Mouse (Mus musculus) adrenal gland, postnatal 25 days (tissue): ENCODE measurements around the gene Rnf4. TPM values are rescaled to one million over a fixed set of nuclear protein-coding genes. Genes with fewer than 3 reads are reported as not detected.

Source experiments
- DNase-seq: peaks from one replicate; pipeline ENCODE4 v3.0.0; 2021; ENCODE audit warnings: mixed read lengths
- long read RNA-seq: library from polyadenylated mRNA; stranded (forward); transcript quantifications from one replicate; pipeline ENCODE4 v2.0.0, GENCODE M21; 2021
- total RNA-seq: library from RNA; stranded (reverse); gene quantifications from 2 replicates; pipeline ENCODE4 v1.2.3, GENCODE M21; 2021

The Rnf4 gene
- total RNA-seq: 92.9 and 94.1 TPM in 2 replicates
- long read RNA-seq, full-length matches to known transcripts: 10 of 13 reads
- long read RNA-seq, partial matches to known transcripts: 2 of 13 reads
- long read RNA-seq, other reads (novel, unspliced or antisense): 1 of 13 reads

DNA sequence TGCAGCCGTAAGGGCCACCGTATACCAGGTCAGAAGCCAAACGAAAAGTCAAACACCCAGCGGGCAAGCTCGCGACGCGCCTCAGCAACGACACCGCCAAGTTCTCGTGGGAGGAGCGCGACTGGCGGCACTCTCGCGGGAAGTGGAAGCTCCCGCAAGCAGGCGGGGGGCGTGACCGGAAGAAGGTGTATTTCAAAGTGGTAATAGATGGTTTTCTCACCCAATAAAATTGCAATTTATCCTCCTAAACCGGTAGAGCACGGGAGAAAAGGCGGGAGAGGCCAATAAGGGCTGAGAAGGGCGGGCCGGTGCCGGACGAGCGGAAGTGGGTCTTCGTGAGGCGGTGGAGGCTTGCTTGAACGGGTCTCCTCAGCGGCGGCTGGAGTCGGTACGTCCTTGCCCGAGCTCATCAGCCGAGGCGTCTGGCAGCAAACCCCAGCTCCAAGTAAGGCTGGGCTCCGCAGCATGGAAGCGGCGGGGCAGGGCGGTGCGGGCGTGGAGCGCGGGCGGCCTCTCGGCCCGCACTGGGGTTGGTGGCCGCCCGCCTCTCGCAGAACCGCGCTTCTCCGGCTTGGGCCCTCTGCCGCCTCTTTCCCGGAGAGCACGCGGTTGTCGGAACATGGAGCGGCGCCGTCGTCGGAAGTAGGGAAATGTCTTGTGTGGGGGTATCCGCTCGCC, at the start of gene Rnf4:
Rnf4 (plus strand) TSS at position 193 of the 678 bp plus-strand sequence.
- peak; percentile 97 for DNase-seq

DNA sequence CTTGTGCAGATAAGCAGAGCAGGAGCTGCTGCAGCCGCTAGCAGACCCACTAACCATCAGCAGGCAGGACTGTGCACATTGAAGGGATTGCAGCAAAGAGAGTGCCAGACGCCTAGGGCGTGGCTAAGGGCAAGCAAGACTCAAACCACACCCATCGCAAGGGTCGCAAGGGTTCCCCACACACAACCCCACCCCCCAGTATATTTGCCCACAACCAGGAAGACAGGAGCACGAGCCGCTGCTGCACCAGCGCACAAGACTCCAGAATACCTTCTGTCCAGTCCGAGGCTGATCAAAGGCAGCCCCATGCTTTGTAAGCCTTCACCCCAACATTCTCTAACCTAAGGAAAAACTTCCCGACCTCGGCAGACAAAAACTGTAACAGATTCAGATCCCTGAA, 49.6 kb upstream of the Rnf4 start:
- DNase-seq: no peak

DNA sequence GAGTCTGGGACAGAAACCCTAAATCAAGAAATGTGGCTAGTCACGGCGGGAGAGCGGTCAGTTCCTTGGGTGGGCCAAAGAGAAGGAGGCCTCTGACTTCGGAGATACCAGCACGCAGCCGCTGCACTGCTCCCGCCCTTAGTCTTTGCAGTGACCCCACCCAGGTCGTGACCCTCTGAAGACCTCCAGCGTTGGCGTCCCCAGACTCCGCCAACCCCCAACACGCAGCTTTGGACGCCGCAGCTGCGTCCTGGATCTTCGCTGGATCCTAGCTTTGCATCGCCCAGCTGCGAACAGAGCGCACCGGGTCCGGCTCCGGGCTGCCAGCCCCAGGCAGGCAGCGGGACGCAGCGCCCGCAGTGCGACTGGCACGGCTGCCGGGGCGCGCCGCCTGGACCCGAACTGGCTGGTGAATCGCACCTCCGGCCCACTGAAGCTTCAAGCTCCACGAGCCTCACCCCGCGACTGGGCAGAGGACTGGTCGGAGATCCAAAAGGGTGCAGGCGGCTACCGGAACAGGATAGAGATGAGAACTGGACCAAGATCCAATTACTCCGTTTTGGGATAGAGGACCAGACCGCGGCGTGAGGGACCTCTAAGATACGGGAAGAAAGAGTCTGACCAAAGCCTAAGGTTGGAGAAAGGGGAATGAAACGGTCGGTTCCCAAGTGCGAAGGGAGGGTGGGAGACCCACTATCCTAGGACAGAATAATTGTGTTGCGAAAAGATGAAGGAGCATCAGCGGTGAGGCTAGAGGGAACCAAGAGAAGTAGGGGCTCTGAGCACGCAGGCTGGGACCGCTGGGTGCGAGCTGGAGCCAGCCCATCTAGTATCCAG, 48.9 kb upstream of the Rnf4 start:
- peak; percentile 19 for DNase-seq

DNA sequence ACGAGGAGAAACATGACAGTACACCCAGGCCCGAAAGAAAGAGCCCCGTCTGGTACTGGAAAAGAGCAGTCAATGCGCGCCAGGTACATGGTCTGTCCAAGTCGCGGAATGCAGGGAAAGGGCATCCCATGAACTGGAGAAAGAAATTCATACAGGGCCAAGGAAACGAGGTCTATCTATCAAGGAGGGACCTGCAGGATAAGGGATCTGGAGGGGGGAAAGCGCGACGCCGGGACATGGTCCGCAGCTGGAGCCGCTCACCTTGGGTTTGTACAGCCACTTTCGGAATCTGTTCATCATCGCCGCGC, 48.3 kb upstream of the Rnf4 start:
- DNase-seq: no peak

DNA sequence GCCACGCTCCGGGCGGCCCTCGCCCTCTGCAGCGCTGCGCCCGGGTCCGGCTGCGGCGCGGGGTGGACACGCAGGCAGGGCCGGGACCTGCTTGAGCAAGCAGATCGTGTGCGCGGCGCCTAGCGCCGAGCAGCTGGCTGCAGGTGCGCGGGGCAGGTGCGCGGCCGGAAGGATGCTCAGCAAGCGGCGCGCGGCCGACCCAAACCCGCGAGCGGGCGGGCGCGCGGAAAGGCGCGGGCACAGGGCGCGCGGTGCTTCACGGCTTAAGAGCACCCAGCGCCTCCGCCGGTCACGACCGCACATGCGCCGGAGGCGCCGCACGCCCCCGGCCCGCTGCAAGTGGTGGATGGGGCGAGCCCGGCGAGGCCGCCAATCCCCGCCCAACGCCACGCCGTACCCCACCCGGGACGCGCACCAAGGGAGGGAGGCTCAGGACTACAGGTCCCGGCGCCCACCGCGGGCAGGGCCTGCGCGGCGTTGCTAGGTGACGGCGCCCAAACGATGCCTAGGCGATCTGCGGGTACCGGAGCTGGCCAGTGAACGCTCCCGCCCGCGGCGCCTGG, 47.9 kb upstream of the Rnf4 start, which contains the start of the genes Zfyve28 and Cfap99:
Zfyve28 (minus strand) TSS at position 296 of the 563 bp plus-strand sequence.
Cfap99 (plus strand) TSS at position 447 of the 563 bp plus-strand sequence.
- DNase-seq: peak; percentile 79

DNA sequence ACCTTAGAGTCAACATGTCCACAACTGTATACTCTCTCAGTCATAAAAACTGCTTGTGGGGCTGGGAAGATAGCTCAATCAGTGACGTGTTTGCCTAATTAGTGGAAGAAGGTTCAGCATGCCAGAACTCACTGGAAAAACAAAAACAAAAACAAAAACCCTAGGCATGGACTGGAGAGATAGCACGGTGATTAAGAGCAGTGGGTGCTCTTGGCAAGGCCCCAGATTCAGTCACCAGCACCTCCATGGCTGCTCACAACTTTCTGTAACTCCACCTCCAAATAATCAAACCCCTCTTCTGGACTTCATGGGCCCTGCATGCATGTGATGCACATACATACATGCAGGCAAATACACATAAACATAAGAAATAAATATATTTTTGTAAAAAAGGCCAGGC, 46.8 kb upstream of the Rnf4 start:
- DNase-seq: no peak

DNA sequence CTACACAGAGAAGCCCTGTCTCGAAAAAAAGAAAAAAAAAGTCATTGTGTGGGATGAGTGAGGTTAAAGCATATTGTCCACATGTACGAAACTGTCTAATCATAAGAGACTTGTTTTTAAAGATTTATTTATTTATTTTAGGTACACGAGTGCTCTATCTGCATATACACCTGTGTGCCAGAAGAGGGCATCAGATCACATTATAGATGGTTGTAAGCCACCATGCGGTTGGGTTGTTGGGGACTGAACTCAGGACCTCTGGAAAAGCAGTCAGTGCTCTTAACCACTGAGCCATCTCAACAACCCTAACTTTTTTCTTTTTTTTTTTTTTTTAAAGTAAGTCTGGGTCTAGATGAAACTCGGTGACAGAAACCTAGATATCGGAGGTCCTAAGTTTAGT, 42.7 kb upstream of the Rnf4 start:
- DNase-seq: no peak

DNA sequence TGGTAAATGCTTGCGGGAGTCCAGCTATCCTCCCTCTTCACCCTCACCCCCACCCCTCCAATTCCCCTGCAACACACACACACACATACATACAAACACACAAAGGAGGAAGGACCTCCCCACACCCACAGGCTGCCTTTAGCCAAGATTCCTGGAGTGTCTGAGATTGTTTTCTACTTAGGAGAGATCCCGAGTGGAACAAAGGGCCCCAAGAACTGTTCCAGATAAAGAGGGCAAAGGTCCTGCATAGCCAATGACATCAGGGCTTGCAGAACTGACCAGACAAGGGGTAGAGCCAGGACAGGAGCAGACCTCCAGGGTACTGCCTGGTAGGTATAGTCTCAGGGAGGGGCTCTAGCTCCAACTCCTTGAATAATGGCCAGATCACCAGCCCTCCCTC, 41.4 kb upstream of the Rnf4 start:
- DNase-seq: no peak

DNA sequence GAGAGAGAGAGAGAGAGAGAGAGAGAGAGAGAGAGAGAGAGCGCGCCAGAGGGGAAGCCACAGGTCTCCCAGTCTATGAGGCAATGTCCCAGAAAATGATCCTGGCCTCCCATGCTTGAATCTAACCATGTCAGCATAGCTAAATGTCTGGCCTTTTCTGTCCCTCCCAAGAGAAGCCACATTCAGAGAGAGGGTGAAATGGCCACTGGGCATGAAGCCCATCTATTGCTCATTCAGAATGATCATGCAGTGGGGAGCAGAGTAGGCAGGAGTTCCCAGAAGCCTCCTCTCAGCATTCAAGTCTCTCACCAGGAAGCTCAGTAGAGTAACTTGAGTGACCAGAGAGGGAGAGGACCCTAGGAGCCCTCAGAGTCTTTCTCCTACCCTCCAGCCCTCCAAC, 40.9 kb upstream of the Rnf4 start:
- DNase-seq: peak; percentile 30

DNA sequence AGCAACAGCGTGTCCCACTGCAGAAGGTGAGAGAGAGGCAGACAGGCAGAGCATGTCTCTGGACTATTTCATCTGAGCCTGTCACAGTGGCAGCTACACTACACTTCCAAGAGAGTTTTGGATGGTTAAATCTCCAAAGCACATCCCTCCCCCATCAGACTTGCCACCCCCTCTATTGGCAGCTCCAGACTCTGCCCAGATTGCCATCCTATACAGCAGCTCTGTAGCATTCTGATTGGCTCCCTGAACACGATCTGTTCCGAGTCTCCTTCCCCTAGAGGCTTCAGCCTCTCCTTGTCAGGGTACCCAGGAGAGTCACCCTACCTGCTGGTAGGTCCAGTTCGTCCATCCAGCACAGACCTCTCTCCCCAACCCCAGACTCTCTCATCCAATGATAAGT, 38.0 kb upstream of the Rnf4 start:
- no peak for DNase-seq

DNA sequence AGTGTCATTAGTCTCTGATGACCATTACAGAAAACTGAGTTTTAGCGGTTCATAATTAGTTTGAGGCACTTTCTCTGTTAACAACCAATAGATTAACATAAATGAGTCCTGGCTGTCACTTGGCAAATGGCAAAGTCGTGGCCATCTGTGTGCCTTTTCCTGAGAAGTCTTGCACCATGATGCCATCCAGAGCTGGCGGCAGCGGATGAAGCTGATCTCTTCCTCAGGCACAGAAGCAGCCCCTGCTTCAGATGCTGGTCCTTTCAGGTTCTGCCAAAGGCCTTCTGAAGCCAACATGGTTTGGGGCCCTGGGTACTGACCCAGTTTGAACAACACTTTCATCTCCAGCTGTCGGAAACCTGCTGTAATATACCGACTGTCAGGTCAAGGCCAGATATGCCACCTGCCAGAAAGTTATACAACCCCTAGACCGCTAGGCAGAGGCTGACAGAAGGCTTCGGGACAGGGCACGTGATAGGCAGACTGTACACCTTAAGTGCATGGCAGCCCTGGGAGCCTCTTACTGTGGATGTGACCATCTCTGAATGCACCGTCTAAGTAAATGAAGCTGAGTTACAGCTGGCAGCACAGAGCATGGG, 37.1 kb upstream of the Rnf4 start:
- no peak for DNase-seq

DNA sequence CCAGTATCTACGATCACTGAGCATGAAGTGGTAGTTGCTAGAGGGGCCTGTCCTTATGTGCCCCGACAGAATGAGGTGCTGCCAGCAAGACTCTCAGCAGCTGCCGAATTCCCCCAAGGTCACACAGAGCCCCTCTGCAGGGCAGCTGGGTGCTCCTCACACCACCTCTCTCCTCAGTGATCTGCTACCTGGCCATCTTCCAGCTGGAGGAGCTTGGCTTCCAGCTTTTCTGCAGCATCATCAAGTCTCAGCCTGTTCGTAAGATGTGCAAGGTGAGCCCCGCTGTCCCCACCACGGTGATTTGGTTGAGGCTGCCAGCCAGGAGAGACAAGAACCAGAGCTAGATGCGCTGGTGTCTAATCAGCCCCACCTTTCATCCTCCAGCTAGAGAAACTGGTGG, 33.7 kb upstream of the Rnf4 start:
- no peak for DNase-seq

DNA sequence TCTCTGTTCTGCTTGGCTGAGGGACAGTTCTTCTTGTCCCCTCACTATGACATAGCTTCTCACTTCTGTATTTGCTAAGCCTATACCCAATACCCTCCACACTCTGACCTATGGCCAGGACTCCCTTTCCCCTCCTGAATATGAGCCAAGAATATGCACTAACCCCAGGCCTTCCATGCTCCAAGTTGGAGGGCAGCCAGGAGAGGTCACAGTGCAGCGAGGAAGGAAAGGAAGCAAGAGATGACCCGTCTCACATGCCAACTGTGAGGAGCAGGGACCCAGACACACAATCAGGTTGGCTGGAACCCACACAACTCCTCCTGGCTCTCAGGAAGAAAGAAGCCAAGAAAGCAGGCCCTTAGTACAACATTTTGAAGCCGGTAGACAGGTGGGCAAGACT, 27.1 kb upstream of the Rnf4 start:
- no peak for DNase-seq

DNA sequence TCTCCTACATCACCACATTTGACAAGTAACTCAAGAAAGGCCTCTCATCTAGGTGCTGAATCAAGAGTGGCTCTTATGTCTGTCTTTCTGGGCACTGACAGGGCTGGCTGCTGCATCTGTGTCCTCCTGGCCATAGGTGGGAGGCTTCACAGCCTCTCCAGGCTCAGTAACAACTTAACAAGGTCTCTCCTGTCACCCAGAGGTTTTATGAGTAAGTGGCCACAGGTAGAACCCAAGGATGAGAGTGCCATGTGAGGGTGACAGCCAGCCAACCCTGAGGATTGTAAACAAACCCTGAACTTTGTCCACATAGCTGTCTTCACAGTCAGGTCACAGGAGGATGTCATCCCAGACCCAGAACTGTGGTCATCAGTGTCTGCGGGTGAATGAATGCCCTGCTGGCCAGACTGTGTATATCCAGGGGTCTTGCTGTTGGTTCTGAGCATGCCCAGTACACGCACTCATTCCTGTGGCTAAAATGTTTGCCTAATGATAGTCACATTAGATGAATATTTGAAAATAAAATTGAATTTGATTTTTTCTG, 16.5 kb upstream of the Rnf4 start:
- DNase-seq: no peak

DNA sequence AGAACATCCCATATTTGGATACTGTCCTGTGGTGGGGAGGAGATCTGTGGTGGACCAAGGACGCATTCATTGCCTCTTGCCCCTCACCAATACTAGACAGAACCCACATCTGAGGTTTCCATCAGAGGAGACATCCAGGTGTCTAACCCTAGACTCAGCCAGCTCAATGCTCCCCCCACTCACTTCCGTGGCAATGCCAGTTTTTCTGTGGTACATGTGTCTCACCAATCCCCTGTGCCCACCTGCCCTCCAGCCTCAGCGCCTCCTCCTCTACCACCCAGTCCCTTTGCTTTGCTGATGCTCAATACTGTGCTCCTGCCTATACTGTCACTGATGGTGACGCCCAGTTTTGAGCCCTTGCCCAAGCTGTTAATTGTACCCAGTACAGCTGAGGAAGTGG, 14.9 kb upstream of the Rnf4 start:
- DNase-seq: no peak

DNA sequence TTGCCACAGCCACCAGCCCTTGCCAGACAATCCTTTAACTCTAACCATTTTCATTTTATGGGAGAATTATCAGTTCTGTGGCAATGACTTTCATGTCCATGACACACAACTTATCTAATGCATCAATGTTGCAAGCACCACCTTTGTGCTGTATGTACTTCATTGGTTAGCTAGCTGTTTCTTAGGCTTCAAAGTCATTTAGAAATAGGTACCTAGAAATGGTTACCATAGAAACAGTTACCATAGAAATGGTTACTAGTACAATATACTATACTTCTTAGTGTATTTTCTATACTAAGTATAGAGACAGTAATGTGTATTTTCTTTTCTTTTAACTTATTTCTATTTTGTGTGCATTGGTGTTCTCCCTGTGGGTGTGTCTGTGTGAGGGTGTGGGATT, 10.8 kb upstream of the Rnf4 start:
- no peak for DNase-seq

DNA sequence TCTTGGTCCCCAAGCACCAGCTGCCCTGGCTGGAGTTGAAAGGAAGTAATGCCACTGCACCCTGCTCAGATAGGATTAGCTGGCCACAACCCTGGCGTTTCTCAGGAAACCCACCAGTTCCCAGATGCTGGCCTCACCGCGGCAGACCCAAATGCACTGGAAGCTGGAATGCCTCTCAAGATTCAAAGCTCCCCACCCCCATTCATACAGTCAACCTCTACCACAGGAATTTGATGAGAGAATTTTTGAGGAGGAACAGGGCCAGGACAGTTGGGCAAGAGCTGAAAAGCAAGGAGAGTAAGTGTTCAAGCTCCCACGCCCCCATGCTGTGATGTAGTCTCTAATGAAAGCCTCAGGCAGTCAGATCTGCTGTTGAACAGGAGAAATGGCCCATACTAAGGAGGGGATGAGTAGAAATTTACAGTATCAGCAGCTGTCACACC, 9.8 kb upstream of the Rnf4 start:
- DNase-seq: no peak

DNA sequence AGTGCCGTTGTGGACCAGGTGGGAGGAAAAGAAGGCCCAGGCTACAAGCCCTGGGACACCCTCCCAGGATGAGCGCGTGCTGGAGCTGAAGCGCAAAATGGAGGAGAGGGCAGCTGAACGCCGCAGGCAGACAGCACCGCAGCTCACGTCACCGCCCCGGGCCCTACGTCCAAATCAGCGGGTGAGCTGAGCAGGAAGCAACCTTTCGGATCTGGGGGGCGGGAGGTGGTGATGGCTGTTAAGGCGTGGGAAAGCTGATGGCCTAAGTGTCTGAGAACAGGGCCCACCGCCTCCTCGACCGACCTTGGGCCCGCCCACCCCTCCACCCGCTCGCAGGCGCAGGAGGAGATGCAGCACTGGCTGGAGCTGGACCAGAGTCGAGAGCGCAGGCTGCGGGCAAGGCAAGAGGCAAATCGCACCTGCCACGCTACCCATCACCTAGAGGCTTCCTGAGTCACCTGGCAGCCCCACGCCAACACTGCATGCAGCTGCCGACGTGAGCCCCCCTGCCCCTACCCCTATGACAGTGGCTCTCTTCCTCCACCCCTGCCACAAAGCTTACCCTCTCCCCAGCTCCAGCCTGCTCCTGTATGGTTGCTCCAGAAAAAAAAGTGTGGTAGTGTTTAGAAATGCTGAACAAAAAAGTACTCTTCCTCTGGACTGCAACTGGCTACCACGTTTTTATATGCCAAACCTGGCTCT, 9.1 kb upstream of the Rnf4 start:
- peak; percentile 23 for DNase-seq

DNA sequence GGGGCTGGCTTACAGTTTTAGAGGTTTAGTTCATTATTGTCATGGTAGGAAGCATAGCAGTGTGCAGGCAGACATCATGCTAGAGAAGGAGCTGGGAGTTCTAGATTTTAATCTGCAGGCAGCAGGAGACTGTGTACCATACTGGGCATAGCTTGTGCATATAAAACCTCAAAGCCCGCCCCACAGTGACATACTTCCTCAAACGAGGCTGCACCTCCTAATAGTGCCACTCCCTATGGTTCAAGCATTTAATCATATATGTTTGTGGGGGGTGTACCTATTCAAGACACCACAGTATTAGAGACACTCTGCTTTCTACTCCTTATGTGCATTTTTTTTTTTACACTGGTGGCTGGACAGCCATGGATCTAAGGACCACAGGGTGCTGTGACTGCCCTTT, 6.0 kb upstream of the Rnf4 start:
- no peak for DNase-seq

DNA sequence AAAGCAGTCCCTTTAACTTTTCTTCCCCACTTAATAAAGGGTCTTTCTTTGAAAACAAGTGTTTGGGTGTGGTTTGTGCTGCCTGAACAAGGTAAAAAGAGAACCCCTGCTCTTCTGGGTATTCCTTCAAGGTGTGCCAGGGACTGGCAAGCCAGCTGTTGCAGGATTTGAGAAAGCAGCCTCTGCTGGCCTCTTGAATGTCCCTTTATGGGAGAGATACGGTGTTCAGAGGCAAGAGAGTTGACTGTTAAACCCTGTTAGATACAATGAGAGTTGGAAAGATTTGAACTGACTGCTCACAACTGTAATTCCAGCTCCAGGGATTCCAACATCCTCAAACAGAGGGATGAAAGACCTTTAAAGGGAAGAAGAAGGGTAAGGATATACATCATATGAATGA, 2.0 kb upstream of the Rnf4 start:
- no peak for DNase-seq

DNA sequence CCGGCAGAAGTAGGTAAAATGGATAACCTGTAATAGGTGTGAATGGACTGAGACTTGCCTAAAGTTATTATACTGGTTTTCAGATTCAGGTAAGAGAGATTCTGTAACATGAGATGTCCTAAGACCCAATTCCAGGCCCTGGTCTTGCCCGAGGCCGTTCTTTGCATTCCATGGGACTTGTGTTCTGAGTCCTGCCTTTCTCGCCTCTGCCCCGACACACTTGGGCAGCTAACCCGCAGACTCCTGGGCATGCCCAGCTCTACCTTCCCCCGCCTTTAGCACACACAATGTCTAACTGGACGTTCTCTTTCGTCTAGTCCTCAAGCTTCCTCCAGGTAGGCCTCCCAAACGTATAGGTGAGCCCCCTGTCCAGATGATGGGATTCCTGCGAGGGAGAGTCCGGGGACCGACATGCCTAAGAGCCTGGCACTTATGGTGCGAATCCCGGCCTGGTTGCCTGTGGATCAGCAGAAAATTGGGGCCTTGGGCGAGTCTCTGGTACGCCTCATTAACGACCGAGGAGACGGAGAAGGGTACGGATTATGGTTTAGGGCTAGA, 471 bp upstream of the Rnf4 start:
- DNase-seq: no peak
